Mouse (Mus musculus): ENCODE data around the gene Syt5.

Syt5 gene

DNA sequence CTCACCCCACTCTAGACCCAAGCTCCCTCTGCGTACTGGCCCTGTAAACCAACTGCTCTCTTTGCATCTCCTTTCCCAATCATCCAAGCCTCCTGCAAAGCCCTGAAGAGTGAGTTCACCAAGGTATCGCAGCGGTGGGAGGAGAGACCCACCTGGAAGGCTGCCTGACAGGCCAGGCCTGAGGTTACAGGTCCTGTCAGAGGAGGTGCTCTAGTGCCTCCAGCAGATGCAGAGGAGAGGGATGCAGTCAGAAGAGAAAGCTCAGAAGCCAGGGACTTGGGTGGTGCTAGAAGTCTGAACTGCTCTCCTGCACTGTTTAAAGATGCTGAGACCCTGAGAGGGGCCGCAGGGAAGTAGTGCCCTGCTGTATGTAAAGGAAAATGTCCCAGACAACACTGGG is 48.3 kb downstream of the Syt5 start:
- DNase-seq (ENCODE audit: low read depth), result no peak

DNA sequence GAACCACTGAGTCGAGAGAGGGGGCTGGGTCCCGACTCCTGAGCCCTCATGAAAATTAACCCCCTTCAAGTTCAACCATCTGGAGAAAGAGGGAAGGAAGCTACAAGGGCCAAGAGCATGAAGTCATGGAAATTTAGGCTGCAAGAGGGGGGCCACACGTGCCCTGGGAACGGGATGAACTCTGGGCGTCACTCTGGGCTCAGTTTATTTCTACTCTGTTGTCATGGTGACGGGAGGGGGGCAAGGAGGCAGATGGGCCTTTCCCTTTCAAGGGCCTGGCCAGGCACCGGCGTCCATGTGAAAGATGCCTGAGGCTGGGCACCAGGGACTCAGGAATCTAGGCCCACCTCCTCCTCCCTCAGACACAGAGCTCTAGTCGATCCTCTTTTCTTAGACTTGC is 49.1 kb downstream of the Syt5 start:
- no peak for DNase-seq (ENCODE audit: low read depth)

GRCm38 (mm10) chr7:4497271-4497903 is 50.0 kb downstream of the Syt5 start:
- no peak for DNase-seq (ENCODE audit: low read depth)

DNA sequence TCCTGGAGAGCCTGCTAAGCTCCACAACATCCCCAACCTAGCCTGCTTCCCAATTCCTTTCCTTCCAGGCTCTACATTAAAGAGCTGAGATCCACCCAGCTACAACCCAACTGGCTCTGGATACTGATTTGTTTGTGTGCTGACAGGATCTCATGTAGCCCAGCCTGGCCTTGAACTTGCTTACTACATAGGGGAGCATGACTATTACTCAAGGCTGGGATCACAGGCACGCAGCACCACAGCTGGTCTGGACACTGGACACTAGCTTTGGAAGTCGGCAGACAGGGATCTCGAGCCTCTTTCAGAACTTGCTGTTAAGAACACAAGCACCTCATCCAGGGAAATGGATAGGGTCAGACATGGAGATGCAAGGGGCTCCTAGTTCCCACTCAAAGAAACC is 50.9 kb downstream of the Syt5 start:
- DNase-seq (ENCODE audit: low read depth), result no peak

DNA sequence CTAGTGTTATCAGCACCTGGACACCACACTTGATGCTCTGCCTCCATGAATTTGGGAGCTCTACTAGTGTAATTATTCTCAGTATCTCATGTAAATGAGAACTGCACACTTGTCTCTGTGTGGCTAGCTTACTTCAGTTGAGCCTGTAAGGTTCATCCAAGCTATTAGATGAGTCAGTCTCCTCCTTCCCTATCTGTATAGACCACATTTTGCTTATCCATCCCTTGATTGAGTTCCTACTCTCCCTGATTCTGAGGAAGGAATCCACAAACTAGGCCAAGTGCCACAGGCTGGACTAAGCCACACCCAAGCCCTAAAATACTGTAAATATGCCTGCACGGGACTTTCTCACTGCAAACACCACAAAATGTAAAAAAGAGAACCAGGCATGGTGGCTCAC is 53.4 kb downstream of the Syt5 start:
- DNase-seq (ENCODE audit: low read depth), result no peak

DNA sequence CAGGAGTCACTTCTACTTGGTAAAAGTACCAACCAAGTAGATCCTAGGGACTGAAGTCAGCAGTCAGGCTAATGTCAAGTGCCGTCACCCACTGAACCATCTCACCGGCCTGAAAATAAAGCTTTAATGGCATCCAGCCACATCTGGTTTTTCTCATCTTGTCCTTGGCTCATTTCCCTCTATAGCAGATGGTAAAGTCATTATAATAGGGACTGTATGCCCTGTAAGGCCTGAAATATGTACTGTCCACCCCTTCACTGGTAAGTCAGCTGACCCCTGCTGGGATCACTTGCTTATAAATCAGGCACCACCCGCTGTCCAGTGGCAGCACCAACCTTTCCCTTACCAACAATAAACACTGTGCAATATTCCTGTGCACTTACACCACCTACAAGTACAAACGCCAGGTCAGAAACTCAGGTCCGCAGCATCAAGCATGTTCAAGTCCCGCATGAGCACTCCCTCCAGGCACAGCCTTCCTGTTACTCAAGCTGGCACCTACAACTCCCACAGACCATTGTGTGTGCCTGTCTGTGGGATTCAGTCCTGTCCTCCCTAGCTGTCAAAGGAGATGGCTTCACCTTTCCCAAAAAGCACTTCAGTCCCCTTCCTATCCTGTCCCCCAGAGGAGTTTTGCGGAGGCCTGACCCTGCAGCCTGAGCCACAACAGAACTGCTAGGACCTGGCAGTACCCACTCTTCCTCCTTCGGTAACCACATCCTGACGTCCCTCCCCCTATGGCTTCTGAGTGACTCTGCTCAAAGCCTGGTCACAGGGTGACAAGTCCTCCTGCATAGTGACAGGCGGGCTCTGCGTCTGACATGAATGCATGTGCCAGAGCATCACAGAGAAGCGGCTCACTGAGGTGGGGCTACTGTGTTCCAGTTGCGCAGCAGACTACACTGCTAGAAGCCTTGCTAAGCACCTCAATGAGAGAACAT is 54.8 kb downstream of the Syt5 start:
- no peak for DNase-seq (ENCODE audit: low read depth)

DNA sequence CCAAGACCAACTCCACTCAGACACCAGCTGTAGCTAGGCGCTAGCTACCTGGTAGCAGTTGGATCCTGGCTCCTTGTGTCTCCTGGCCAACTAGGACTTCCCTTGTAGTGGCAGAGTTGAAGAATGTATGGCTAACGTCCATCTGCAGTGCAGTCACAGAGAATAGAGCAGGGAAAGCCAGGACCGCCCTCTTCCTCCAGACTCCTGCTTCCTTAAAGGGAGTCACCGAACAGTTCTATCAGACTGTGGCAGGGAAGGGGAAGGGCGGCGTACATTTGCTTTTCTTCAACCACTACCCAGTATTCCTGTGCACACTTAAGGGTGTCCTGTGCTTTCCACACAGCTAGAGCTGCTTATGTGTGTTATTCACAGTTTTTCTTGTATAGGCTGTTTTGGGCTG is 56.0 kb downstream of the Syt5 start:
- DNase-seq (ENCODE audit: low read depth), result no peak

Data from c-Kit-positive CD71-negative TER-119-negative erythroid progenitor cells, embryonic 14.5 days (primary cell).